Mouse (Mus musculus): ENCODE results near the gene Ethe1. TPM values are rescaled to one million over a fixed set of nuclear protein-coding genes. Genes with fewer than 3 reads are reported as not detected.

Ethe1 gene
- polyA plus RNA-seq, 1 experiment from 2014 or later = 27.4 TPM

DNA sequence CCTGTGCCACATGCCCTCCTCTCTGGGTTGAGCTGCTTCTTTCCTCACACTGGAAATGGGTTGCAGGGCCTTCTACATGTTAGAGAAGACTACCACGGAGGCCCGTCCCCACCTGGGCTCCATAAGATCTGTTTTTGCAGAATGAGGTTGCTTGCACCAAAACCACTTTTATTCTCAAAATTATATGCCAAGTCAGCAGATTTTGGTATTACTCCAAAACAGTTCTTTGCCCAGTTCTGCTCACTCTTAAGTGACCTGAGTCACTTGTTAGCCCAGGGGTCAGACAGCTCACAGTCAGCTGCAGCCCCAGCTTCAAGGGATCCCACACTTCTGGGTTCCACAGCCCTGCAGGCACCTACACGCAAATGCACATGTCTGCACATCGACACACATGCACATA is 25.9 kb upstream of the Ethe1 start:
- WGBS = 90% methylated on average over 4 of the region's 4 CpGs
- Histone ChIP-seq H3K9ac (no peak overlapping the region), H3K36me3 (peaks cover 5% of the 10 kb centered on the region), H3K9me3 (no peaks in the 10 kb centered on the region), H3K4me1 (replicated peaks) (no peaks in the 10 kb centered on the region), H3K4me3 (no peak overlapping the region), H3K27ac (replicated peaks) (no peak overlapping the region), H3K4me2 (no peak overlapping the region), H3K27me3 (no peaks in the 10 kb centered on the region)
- ATAC-seq (ENCODE audit: low FRiP score, low read depth) = no peak

DNA sequence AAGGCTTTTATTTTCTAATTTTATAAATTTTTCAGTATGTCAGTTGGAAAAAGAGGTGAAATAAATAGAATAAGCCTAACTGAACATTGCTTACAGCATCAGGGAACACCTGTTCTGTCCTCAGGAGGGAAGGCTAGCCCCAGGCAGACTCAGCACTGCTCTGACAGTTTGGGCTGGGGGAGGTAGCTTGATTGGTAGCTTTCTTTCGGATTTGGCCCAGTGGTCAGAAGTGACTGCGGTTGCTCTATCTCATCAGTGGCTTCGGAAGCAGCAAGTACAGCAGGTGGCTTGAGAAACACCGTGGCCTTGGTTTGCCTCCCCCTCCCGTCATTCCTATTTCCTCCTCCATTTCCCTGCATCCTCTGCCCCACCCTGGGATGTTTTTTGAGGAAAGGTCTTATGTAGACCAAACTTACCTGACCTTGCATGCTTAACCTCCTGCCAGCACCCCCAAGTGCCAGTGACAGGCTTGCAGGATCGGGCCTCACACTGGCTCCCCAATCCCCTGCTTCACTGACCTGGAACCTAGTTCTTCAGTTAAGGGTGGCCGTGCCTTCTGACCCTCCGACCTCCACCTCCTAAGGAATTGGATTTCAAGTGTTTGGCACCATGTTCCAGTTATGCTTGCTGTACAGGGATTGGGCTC is 24.0 kb upstream of the Ethe1 start:
- Histone ChIP-seq H3K36me3 (peaks cover 19% of the 10 kb centered on the region), H3K9ac (no peak overlapping the region), H3K27me3 (no peaks in the 10 kb centered on the region), H3K27ac (replicated peaks) (no peak overlapping the region), H3K9me3 (no peaks in the 10 kb centered on the region), H3K4me3 (no peak overlapping the region), H3K4me2 (no peak overlapping the region), H3K4me1 (replicated peaks) (no peaks in the 10 kb centered on the region)
- WGBS = 90% methylated on average over 8 of the region's 8 CpGs
- ATAC-seq (ENCODE audit: low FRiP score, low read depth) = no peak

DNA sequence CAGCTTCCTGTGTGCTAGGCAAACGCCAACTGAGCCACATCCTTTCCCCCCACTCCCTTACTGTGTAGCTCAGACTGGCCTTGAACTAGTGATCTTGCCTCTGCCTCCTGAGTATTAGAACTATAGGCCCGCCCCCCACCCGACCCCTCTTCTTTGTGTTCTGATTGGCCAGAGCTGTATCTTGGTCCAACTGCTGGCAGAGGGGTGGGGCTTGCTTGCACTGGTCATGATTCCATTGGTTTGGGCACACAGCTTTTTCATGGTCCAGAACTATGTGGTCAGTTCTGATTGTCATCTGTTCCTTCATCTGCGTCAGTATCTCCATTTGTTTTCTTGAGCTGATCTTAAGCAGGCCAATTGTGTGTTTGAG is 23.5 kb upstream of the Ethe1 start:
- H3K27me3 ChIP-seq = no peaks in the 10 kb centered on the region
- H3K36me3 ChIP-seq = peaks cover 21% of the 10 kb centered on the region
- no peak overlapping the region for H3K4me3 ChIP-seq
- no peaks in the 10 kb centered on the region for H3K9me3 ChIP-seq
- no peak for ATAC-seq (ENCODE audit: low FRiP score, low read depth)
- H3K4me1 ChIP-seq (replicated peaks) = no peaks in the 10 kb centered on the region
- H3K9ac ChIP-seq = no peak overlapping the region
- 92% methylated on average over 4 of the region's 4 CpGs for WGBS
- no peak overlapping the region for H3K4me2 ChIP-seq
- no peak overlapping the region for H3K27ac ChIP-seq (replicated peaks)

DNA sequence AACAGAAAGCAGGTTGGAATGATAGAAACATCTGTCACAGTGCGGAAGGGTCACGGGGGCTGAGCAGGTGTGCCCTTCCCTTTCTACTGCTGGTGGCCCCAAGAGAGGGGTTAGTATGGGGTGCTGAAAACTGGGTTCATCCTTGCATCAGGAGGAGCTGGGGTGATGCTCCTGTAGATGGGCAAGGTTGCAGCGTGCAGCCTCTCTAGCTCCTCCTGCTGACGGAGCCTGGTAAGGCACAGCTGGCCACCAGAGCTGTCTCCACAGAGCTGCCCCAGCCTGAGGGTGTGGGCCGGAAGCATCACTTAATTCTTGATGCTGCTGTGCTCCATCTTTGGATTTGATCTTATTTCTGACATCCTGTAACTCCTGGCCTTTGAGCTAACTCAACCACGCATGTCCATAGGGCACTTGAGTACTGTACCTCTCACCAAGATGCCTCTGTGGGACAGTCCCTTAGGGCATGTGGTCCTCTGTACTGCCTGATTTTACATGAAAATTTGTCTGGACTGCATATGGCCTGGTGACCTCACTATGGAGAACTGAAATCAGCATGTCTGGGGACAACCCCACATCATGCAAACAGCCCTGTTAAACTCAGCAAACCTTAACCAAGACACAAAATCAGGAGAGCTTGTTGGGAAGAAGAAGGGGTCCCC is 22.6 kb upstream of the Ethe1 start:
- H3K9me3 ChIP-seq = no peaks in the 10 kb centered on the region
- H3K36me3 ChIP-seq = peaks cover 21% of the 10 kb centered on the region
- ATAC-seq (ENCODE audit: low FRiP score, low read depth) = no peak; the same call in 1 of the 2 replicates
- no peaks in the 10 kb centered on the region for H3K27me3 ChIP-seq
- H3K27ac ChIP-seq (replicated peaks) = no peak overlapping the region
- no peak overlapping the region for H3K4me2 ChIP-seq
- 70% methylated on average over 6 of the region's 6 CpGs for WGBS
- H3K4me3 ChIP-seq = no peak overlapping the region
- H3K9ac ChIP-seq = no peak overlapping the region
- H3K4me1 ChIP-seq (replicated peaks) = no peaks in the 10 kb centered on the region

DNA sequence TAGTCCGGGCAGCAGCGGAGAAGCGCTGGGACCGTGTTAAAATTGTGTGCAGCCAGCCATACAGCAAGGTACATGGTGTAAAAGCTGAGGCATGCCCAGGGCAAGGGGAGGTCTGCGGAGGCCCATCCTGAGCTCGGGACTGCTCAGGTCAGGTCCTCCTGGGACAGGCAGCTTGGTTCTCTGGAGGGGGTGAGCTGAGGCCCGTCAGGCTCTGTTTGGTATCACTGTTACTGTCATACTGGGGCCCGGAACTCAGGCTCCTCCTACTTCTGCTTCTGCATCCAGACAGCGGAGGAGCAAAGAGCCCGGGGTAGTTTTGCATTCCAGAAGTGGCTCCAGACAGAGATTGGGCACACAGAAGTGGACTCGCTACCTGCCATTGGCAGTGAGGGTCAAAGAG is 21.7 kb upstream of the Ethe1 start:
- Histone ChIP-seq H3K4me1 (replicated peaks) (no peaks in the 10 kb centered on the region), H3K27me3 (no peaks in the 10 kb centered on the region), H3K27ac (replicated peaks) (no peak overlapping the region), H3K9me3 (no peaks in the 10 kb centered on the region), H3K36me3 (peaks cover 21% of the 10 kb centered on the region), H3K4me2 (no peak overlapping the region), H3K4me3 (no peak overlapping the region), H3K9ac (no peak overlapping the region)
- no peak for ATAC-seq (ENCODE audit: low FRiP score, low read depth)
- 95% methylated on average over 11 of the region's 11 CpGs for WGBS

DNA sequence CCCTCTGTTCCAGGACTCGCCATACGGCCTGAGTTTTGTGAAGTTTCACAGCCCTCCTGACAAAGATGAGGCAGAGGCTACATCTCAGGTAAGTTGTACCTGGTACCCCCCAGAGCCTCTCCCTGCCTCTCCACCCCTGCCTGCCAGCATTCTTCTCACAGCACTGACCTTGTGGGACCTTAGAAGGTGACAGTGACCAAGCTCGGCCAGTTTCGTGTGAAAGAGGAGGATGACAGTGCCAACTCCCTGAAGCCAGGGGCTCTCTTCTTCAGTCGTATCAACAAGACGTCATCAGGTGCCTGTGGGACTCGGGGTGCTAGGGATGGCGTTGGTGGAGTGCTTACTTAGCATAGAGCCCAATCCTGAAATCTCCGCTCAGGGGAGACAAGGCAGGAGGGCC is 21.1 kb upstream of the Ethe1 start:
- Histone ChIP-seq H3K4me2 (no peak overlapping the region), H3K36me3 (peaks cover 21% of the 10 kb centered on the region), H3K9me3 (no peaks in the 10 kb centered on the region), H3K9ac (no peak overlapping the region), H3K27ac (replicated peaks) (no peak overlapping the region), H3K4me1 (replicated peaks) (no peaks in the 10 kb centered on the region), H3K27me3 (no peaks in the 10 kb centered on the region), H3K4me3 (no peak overlapping the region)
- WGBS = 95% methylated on average over 9 of the region's 9 CpGs
- ATAC-seq (ENCODE audit: low FRiP score, low read depth) = no peak

DNA sequence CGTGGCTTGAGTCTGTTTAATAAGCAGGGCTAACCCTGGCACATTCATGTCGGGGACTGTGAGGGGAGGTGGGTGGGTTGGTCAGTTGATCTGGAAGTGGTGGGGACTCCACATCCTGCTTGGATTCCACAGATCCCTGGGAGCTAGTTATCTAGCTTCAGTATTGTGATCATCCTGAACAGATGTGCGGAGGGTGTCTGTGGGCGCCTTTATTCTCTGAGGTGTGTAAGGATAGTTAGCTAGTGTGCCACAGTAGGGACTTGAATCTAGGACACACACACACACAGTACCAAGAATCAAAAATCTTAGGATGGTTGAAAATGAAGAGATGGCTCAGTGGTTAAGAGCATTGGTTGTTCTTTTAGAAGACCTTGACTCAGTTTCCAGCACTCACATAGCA is 18.8 kb upstream of the Ethe1 start:
- ATAC-seq (ENCODE audit: low FRiP score, low read depth) = no peak
- peaks cover 21% of the 10 kb centered on the region for H3K36me3 ChIP-seq

DNA sequence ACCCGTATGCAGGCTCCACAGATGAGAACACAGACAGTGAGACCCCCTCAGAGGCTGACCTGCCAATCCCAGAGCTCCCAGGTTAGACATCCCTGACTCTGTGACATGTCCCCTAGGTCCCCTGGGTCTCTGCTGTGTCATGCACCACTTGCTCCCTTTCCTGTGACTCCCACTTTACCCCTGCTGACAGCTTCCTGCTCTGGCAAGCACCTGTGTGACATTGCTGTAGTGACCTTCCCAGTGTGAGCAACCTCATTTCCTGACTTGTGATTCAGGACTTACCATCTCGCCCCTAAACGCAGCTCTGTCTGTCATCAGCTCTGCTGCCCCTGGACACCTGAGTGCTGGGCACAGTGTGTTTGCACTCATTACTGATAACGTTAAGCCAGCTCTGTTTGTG is 16.3 kb upstream of the Ethe1 start:
- Histone ChIP-seq H3K36me3 (peaks cover 20% of the 10 kb centered on the region), H3K4me2 (no peak overlapping the region)
- 85% methylated on average over 4 of the region's 4 CpGs for WGBS

More for the DNA sequence above, 18.8 kb upstream of the Ethe1 start:
- Histone ChIP-seq H3K4me2 (no peak overlapping the region), H3K9me3 (no peaks in the 10 kb centered on the region), H3K9ac (no peak overlapping the region), H3K27me3 (no peaks in the 10 kb centered on the region), H3K4me3 (no peak overlapping the region), H3K27ac (replicated peaks) (no peak overlapping the region), H3K4me1 (replicated peaks) (no peaks in the 10 kb centered on the region)
- 94% methylated on average over 4 of the region's 4 CpGs for WGBS

DNA sequence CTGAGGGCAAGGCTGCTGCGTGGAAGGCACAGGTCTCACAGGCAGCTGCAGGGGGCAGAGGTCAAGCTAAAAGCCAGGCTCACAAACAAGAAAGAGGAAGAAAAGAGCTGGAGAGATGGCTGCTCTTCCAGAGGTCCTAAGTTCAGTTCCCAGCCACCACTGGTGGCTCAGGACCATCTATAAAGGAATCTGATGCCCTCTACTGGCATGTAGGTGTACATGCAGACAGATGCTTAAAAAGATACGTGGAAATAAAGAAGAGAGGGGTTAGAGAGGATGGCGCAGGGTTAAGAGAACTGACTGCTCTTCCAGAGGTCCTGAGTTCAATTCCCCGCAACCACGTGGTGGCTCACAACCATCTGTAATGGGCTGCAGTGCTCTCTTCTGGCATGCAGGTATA is 14.9 kb upstream of the Ethe1 start:
- Histone ChIP-seq H3K4me2 (no peak overlapping the region), H3K27me3 (no peaks in the 10 kb centered on the region), H3K36me3 (peaks cover 9% of the 10 kb centered on the region; the same call in 1 of the 2 replicates), H3K4me3 (no peak overlapping the region), H3K9me3 (no peaks in the 10 kb centered on the region), H3K9ac (no peak overlapping the region), H3K27ac (replicated peaks) (no peak overlapping the region), H3K4me1 (replicated peaks) (no peaks in the 10 kb centered on the region)
- 57% methylated on average over 5 of the region's 5 CpGs for WGBS
- no peak for ATAC-seq (ENCODE audit: low FRiP score, low read depth)

More for the DNA sequence above, 16.3 kb upstream of the Ethe1 start:
- Histone ChIP-seq H3K4me1 (replicated peaks) (no peaks in the 10 kb centered on the region), H3K9me3 (no peaks in the 10 kb centered on the region), H3K27ac (replicated peaks) (no peak overlapping the region), H3K4me3 (no peak overlapping the region), H3K27me3 (no peaks in the 10 kb centered on the region), H3K9ac (no peak overlapping the region)
- no peak for ATAC-seq (ENCODE audit: low FRiP score, low read depth)

DNA sequence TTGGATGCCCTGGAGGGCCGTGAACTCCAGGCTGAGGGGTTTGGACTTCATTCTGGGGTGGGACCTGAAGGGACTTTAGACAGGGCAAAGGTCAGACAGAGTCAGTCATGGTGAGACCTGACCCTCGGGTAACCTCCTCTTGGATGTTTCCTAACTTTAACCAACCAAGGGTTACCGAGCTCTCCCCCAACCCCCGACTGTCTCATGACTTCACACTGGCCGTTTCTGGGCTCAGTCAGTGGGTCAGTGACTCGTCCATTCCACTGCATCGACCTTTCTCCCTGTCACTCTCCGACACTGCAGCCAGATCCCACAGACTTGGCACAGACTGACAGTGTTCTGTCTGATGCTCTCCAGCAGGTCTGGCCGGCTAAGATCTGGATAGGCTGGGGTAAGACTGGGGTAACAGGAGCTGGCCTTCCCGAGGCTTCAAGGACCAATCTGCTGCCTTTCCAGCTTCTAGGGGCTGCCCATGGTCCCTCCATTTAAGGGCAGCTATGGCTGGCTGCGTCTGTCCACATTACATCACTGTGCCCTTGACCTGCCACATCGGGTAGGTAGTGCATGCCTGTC is 13.0 kb upstream of the Ethe1 start:
- WGBS = 58% methylated on average over 12 of the region's 12 CpGs
- no peaks in the 10 kb centered on the region for H3K27me3 ChIP-seq
- H3K9me3 ChIP-seq = no peaks in the 10 kb centered on the region
- H3K9ac ChIP-seq = no peak overlapping the region
- no peaks in the 10 kb centered on the region for H3K4me1 ChIP-seq (replicated peaks)
- no peak overlapping the region for H3K27ac ChIP-seq (replicated peaks)
- no peak overlapping the region for H3K4me3 ChIP-seq
- H3K36me3 ChIP-seq = no peaks in the 10 kb centered on the region
- H3K4me2 ChIP-seq = no peak overlapping the region
- no peak; the same call in 1 of the 2 replicates for ATAC-seq (ENCODE audit: low FRiP score, low read depth)

DNA sequence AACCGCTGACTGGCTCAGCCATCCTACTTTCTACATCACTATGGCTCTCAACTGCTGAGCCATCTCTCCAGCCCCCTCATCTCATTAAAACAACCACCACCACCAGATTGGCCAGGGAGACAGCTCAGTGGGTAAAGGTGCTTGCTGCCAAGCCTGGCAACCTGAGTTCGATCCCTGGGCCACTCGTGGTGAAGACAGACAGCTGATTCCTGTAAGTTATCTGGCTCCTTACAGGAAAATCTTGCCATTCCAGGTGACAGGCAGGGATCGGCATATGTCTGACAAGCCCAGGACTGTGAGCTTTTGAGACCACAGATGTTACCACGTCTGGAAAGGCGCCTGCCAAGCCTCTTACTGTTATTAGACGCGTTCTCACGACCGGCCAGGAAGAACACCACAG is 9.5 kb upstream of the Ethe1 start:
- H3K27me3 ChIP-seq = no peaks in the 10 kb centered on the region
- ATAC-seq (ENCODE audit: low FRiP score, low read depth) = no peak
- no peaks in the 10 kb centered on the region for H3K4me1 ChIP-seq (replicated peaks)
- no peak overlapping the region for H3K9ac ChIP-seq
- no peak overlapping the region for H3K4me2 ChIP-seq
- WGBS = 94% methylated on average over 10 of the region's 10 CpGs
- H3K27ac ChIP-seq (replicated peaks) = no peak overlapping the region
- H3K9me3 ChIP-seq = no peaks in the 10 kb centered on the region
- no peaks in the 10 kb centered on the region for H3K36me3 ChIP-seq
- H3K4me3 ChIP-seq = no peak overlapping the region

DNA sequence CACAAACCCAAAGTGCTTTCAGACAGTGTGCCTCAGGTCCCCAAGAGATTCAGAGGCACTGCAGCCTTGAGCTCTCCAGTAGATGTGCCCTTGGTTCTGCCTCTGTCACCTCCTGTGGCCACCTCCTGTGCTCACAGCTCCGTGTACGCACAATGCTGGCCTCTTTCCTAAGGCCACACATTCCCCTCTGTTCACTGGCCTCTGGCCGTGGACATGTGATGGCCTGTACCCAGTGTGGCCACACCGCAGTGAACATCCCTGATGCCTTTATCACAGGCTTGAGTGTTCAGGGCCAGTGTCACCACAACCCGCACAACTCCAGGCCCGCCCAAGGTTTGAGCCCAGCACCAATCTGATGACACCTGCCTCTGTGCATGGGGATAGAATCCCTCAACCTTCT is 2.5 kb upstream of the Ethe1 start:
- ATAC-seq (ENCODE audit: low FRiP score, low read depth) = no peak
- H3K4me3 ChIP-seq = no peak overlapping the region
- H3K9ac ChIP-seq = no peak overlapping the region
- peaks cover 19% of the 10 kb centered on the region for H3K27me3 ChIP-seq
- 87% methylated on average over 6 of the region's 6 CpGs for WGBS
- no peak overlapping the region for H3K27ac ChIP-seq (replicated peaks)
- H3K4me1 ChIP-seq (replicated peaks) = peaks cover 14% of the 10 kb centered on the region
- H3K36me3 ChIP-seq = no peaks in the 10 kb centered on the region
- no peaks in the 10 kb centered on the region for H3K9me3 ChIP-seq
- no peak overlapping the region for H3K4me2 ChIP-seq

Measured in hindbrain, embryonic 15.5 days (tissue).